Mouse (Mus musculus) lung, embryonic 14.5 days (tissue): ENCODE measurements around the gene Wnk2. TPM values are rescaled to one million over a fixed set of nuclear protein-coding genes. Genes with fewer than 3 reads are reported as not detected.
A peak's percentile ranks its signal among the peaks of the same experiment; 100 is the strongest.

ENCODE experiments used
- ATAC-seq: fragments of 200-750 bp; cut with Nextera tagmentation; 2 replicates; pipeline ENCODE4 v1.8.0; 2017; ENCODE audit warnings: mild to moderate bottlenecking, moderate TSS enrichment, moderate library complexity; ENCODE audit not compliant: insufficient read depth
- DNase-seq: peaks from one replicate; pipeline ENCODE4 v3.0.0-alpha.2; 2015
- H3K27ac ChIP-seq: fragments of 300-500 bp; sonication (generic); 2 replicates; pipeline ENCODE4 v1.5.1; 2014; ENCODE audit warnings: low read depth, mild to moderate bottlenecking, moderate library complexity
- H3K27me3 ChIP-seq: fragments of 300-500 bp; sonication (generic); 2 replicates; pipeline ENCODE4 v1.6.1; 2014; ENCODE audit warnings: low read length, control low read depth; ENCODE audit not compliant: insufficient read depth
- H3K36me3 ChIP-seq: fragments of 300-500 bp; sonication (generic); 2 replicates; pipeline ENCODE4 v1.6.1; 2014; ENCODE audit warnings: control low read depth; ENCODE audit not compliant: insufficient read depth
- H3K4me1 ChIP-seq: fragments of 300-500 bp; sonication (generic); 2 replicates; pipeline ENCODE4 v1.6.1; 2014; ENCODE audit warnings: antibody characterized with exemption, control low read depth; ENCODE audit not compliant: insufficient read depth
- H3K4me2 ChIP-seq: fragments of 300-500 bp; sonication (generic); 2 replicates; pipeline ENCODE4 v1.6.1; 2014; ENCODE audit warnings: mild to moderate bottlenecking
- H3K4me3 ChIP-seq: fragments of 300-500 bp; sonication (generic); 2 replicates; pipeline ENCODE4 v1.5.1; 2014; ENCODE audit warnings: low read depth, low read length
- H3K9ac ChIP-seq: fragments of 300-500 bp; sonication (generic); 2 replicates; pipeline ENCODE4 v1.6.1; 2014
- H3K9me3 ChIP-seq: fragments of 300-500 bp; sonication (generic); 2 replicates; pipeline ENCODE4 v1.6.1; 2016; ENCODE audit warnings: low read depth, low read length, control low read depth
- CTCF ChIP-seq: IDR thresholded peaks from 2 replicates; pipeline ENCODE4 v1.5.1; 2016; ENCODE audit warnings: antibody characterized with exemption, low read depth
- WGBS: fragments of 180-500 bp; shearing (Covaris S2); extraction: QIAGEN DNeasy Blood & Tissue Kit; methylation state at CpG from one replicate; pipeline ENCODE4 v1.1.7; 2014; 5-methylcytosine and 5-hydroxymethylcytosine counted together
- polyA plus RNA-seq: library from polyadenylated mRNA; unstranded; fragments of >200 nt; fragmentation: Nextera tagmentation; extraction: Ambion mirVana; gene quantifications from 2 replicates; pipeline ENCODE4 v1.2.1, GENCODE M21; 2014

The Wnk2 gene
- polyA plus RNA-seq, 1 experiment from 2014 or later: 1.8 TPM

- no peak for ATAC-seq
- Histone ChIP-seq H3K4me2 (no peak overlapping the region), H3K9me3 (no peaks in the 10 kb centered on the region), H3K4me1 (peaks cover 4% of the 10 kb centered on the region; the same call in 1 of the 2 replicates), H3K9ac (no peak overlapping the region), H3K27ac (no peak overlapping the region), H3K27me3 (no peaks in the 10 kb centered on the region), H3K4me3 (no peak overlapping the region), H3K36me3 (no peaks in the 10 kb centered on the region)
- 84% methylated on average over 5 of the region's 5 CpGs for WGBS
- no peak for TF ChIP-seq CTCF
- no peak for DNase-seq
Observed at GRCm38 (mm10) chr13:49180274-49180673, 32.5 kb upstream of the Wnk2 start.

- TF ChIP-seq CTCF: no peak
- DNase-seq (peak; percentile 65), ATAC-seq (peak; percentile 48; the same call in 1 of the 2 replicates)
- H3K9ac ChIP-seq: no peak overlapping the region
- H3K4me2 ChIP-seq: no peak overlapping the region
- no peaks in the 10 kb centered on the region for H3K9me3 ChIP-seq
- H3K4me1 ChIP-seq: peaks cover 4% of the 10 kb centered on the region; the same call in 1 of the 2 replicates
- 65% methylated on average over 19 of the region's 19 CpGs for WGBS
- H3K4me3 ChIP-seq: no peak overlapping the region
- H3K36me3 ChIP-seq: no peaks in the 10 kb centered on the region
- H3K27me3 ChIP-seq: no peaks in the 10 kb centered on the region
- no peak overlapping the region for H3K27ac ChIP-seq
Observed at GRCm38 (mm10) chr13:49178839-49179585, 31.2 kb upstream of the Wnk2 start.

DNA sequence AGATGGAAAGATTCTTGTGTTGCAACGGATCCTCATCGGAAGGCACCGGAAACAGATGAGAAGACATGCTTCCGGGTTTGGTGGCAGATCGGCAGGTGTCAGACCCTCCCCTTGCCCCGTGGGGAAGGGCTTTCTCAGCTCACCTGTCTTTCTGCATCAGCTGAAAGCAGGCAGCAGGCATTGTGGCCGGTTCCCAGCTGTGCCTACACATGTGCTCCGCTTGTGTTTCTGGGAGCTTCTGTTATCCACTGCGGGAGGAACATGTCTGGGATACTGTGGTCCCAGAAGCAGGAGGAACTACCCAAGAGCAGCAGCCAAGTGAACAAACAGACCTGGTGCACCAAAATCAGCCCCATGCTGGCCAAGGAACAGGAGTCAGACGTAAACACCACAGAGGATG lies 27.7 kb upstream of the Wnk2 start:
- Histone ChIP-seq H3K4me2 (no peak overlapping the region), H3K27ac (no peak overlapping the region), H3K9me3 (no peaks in the 10 kb centered on the region), H3K4me3 (no peak overlapping the region), H3K27me3 (no peaks in the 10 kb centered on the region), H3K9ac (no peak overlapping the region; the same call in 1 of the 2 replicates), H3K36me3 (no peaks in the 10 kb centered on the region), H3K4me1 (peaks cover 4% of the 10 kb centered on the region; the same call in 1 of the 2 replicates)
- DNase-seq (no peak), ATAC-seq (no peak)
- TF ChIP-seq CTCF: no peak
- 70% methylated on average over 10 of the region's 10 CpGs for WGBS

GRCm38 (mm10) chr13:49172971-49173596 lies 25.3 kb upstream of the Wnk2 start:
- ATAC-seq (peak; percentile 82), DNase-seq (peak; percentile 96)
- 4% methylated on average over 12 of the region's 12 CpGs for WGBS
- H3K4me3 ChIP-seq: no peak overlapping the region
- no peak overlapping the region for H3K9ac ChIP-seq
- no peaks in the 10 kb centered on the region for H3K27me3 ChIP-seq
- no peaks in the 10 kb centered on the region for H3K36me3 ChIP-seq
- H3K4me2 ChIP-seq: 0 out of 2 replicates have a peak overlapping the region, but pooled peaks have one; percentile 20
- TF ChIP-seq CTCF: peak; percentile 96
- H3K4me1 ChIP-seq: no peaks in the 10 kb centered on the region
- H3K27ac ChIP-seq: no peak overlapping the region
- no peaks in the 10 kb centered on the region for H3K9me3 ChIP-seq

- Histone ChIP-seq H3K36me3 (no peaks in the 10 kb centered on the region), H3K9me3 (no peaks in the 10 kb centered on the region), H3K27me3 (no peaks in the 10 kb centered on the region), H3K4me1 (no peaks in the 10 kb centered on the region), H3K4me3 (no peak overlapping the region), H3K27ac (no peak overlapping the region), H3K4me2 (no peak overlapping the region), H3K9ac (no peak overlapping the region)
- ATAC-seq (no peak), DNase-seq (no peak)
- TF ChIP-seq CTCF: no peak
- WGBS: 89% methylated on average over 7 of the region's 7 CpGs
Observed at GRCm38 (mm10) chr13:49172335-49172734, 24.5 kb upstream of the Wnk2 start.

GRCm38 (mm10) chr13:49171729-49172128 lies 23.9 kb upstream of the Wnk2 start:
- Histone ChIP-seq H3K27ac (no peak overlapping the region), H3K9ac (no peak overlapping the region), H3K27me3 (no peaks in the 10 kb centered on the region), H3K36me3 (no peaks in the 10 kb centered on the region), H3K4me1 (no peaks in the 10 kb centered on the region), H3K4me3 (no peak overlapping the region), H3K4me2 (no peak overlapping the region), H3K9me3 (no peaks in the 10 kb centered on the region)
- no peak for TF ChIP-seq CTCF
- WGBS: 58% methylated on average over 1 of the region's 1 CpGs
- ATAC-seq: no peak
- no peak for DNase-seq

- no peaks in the 10 kb centered on the region for H3K4me1 ChIP-seq
- TF ChIP-seq CTCF: no peak
- ATAC-seq (no peak), DNase-seq (no peak)
- no peaks in the 10 kb centered on the region for H3K27me3 ChIP-seq
- no peak overlapping the region for H3K9ac ChIP-seq
- no peak overlapping the region for H3K27ac ChIP-seq
- 88% methylated on average over 11 of the region's 11 CpGs for WGBS
- no peaks in the 10 kb centered on the region for H3K9me3 ChIP-seq
- no peaks in the 10 kb centered on the region for H3K36me3 ChIP-seq
- no peak overlapping the region for H3K4me3 ChIP-seq
- H3K4me2 ChIP-seq: no peak overlapping the region
Observed at GRCm38 (mm10) chr13:49170623-49171022, 22.8 kb upstream of the Wnk2 start.
